Mouse (Mus musculus): ENCODE measurements around the gene Kcnk3. TPM values are rescaled to one million over a fixed set of nuclear protein-coding genes. Genes with fewer than 3 reads are reported as not detected.

The Kcnk3 gene
- polyA plus RNA-seq, 1 experiment, result 85.5 TPM

- WGBS, result 79% methylated on average over 3 of the region's 3 CpGs
- TF ChIP-seq CTCF (IDR thresholded peaks at IDR 0.05; ENCODE audit: insufficient read depth, low read length) (no peak), POLR2A (IDR thresholded peaks at IDR 0.05; ENCODE audit: borderline replicate concordance, extremely low read depth, low read depth, low read length) (no peak)
- H3K4me3 ChIP-seq (replicated peaks; ENCODE audit: extremely low read depth, low read depth, low read length), result no peak overlapping the region
- 0 out of 2 replicates have a peak, but pooled peaks cover 2% of the 10 kb centered on the region for H3K4me1 ChIP-seq (ENCODE audit: control insufficient read depth, insufficient read depth, low read length)
- DNase-seq, result no peak
These were observed 28.5 kb upstream of the Kcnk3 start for GRCm38 (mm10) chr5:30559421-30559820.

DNA sequence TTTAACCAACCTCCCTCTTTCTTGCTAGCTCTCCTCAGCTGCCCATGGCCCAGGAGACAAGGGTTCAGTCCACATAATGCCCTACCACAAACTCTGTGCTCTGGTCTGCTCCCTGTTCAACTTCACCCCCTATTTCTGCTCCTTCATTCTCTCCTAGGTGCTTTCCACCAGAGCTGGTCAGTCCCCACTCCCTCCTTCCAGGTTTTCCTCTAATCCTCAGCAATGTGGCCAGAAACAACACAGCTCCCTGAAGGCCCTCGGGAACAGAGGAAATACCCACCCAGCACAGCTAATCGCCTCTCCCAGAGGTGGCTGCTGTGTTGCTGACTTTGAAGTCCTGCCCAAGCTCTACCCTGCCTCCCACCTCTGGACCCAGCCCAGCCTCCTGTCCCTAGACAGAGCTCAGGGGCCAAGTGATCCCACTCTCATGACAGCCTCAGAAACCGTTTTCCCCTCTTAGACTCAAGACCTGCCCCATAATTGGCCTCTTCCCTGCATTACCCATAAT, 27.9 kb upstream of the Kcnk3 start:
- Histone ChIP-seq H3K4me1 (ENCODE audit: control insufficient read depth, insufficient read depth, low read length) (0 out of 2 replicates have a peak, but pooled peaks cover 2% of the 10 kb centered on the region), H3K4me3 (replicated peaks; ENCODE audit: extremely low read depth, low read depth, low read length) (no peak overlapping the region)
- 29% methylated on average over 3 of the region's 3 CpGs for WGBS
- TF ChIP-seq POLR2A (IDR thresholded peaks at IDR 0.05; ENCODE audit: borderline replicate concordance, extremely low read depth, low read depth, low read length) (no peak), CTCF (IDR thresholded peaks at IDR 0.05; ENCODE audit: insufficient read depth, low read length) (no peak)
- DNase-seq, result no peak

- H3K4me1 ChIP-seq (ENCODE audit: control insufficient read depth, insufficient read depth, low read length), result no peaks in the 10 kb centered on the region
- whole genome bisulfite sequencing, result 84% methylated on average over 1 of the region's 1 CpGs
- TF ChIP-seq CTCF (IDR thresholded peaks at IDR 0.05; ENCODE audit: insufficient read depth, low read length), result no peak
- no peak for TF ChIP-seq POLR2A (IDR thresholded peaks at IDR 0.05; ENCODE audit: borderline replicate concordance, extremely low read depth, low read depth, low read length)
- H3K4me3 ChIP-seq (replicated peaks; ENCODE audit: extremely low read depth, low read depth, low read length), result no peak overlapping the region
- DNase-seq, result no peak
These were observed 19.5 kb upstream of the Kcnk3 start for GRCm38 (mm10) chr5:30568479-30568878.

DNA sequence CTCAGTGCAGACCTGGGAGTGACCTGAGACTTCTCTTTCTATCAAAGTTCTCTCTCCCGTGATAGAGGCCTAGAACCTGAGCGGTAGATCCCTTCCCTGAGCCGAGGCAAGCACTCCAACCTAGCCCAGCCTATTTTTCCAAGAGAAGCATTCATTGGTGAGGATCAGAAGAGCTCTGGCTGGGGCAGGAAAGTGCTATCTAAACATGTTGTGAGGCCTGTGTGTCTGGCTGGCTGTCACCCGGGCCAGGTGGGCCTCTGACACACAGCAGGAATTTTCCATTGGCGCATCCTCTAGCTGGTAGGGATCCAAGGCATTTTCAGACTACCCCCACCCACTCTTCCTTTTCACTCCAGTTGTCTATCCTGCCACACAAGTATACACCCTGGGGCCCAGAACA, 16.1 kb upstream of the Kcnk3 start:
- Histone ChIP-seq H3K4me3 (replicated peaks; ENCODE audit: extremely low read depth, low read depth, low read length) (no peak overlapping the region), H3K4me1 (ENCODE audit: control insufficient read depth, insufficient read depth, low read length) (no peaks in the 10 kb centered on the region)
- no peak for TF ChIP-seq POLR2A (IDR thresholded peaks at IDR 0.05; ENCODE audit: borderline replicate concordance, extremely low read depth, low read depth, low read length)
- TF ChIP-seq CTCF (IDR thresholded peaks at IDR 0.05; ENCODE audit: insufficient read depth, low read length), result no peak
- WGBS, result 51% methylated on average over 5 of the region's 5 CpGs
- DNase-seq, result no peak

- 77% methylated on average over 8 of the region's 8 CpGs for WGBS
- no peak for TF ChIP-seq POLR2A (IDR thresholded peaks at IDR 0.05; ENCODE audit: borderline replicate concordance, extremely low read depth, low read depth, low read length)
- TF ChIP-seq CTCF (IDR thresholded peaks at IDR 0.05; ENCODE audit: insufficient read depth, low read length), result no peak
- DNase-seq, result no peak
These were observed 13.6 kb upstream of the Kcnk3 start for GRCm38 (mm10) chr5:30574367-30574766.

GRCm38 (mm10) chr5:30576233-30576632, 11.7 kb upstream of the Kcnk3 start:
- 75% methylated on average over 7 of the region's 7 CpGs for WGBS
- TF ChIP-seq POLR2A (IDR thresholded peaks at IDR 0.05; ENCODE audit: borderline replicate concordance, extremely low read depth, low read depth, low read length) (no peak), CTCF (IDR thresholded peaks at IDR 0.05; ENCODE audit: insufficient read depth, low read length) (no peak)
- no peaks in the 10 kb centered on the region for H3K4me1 ChIP-seq (ENCODE audit: control insufficient read depth, insufficient read depth, low read length)

More at GRCm38 (mm10) chr5:30574367-30574766, 13.6 kb upstream of the Kcnk3 start:
- Histone ChIP-seq H3K4me3 (replicated peaks; ENCODE audit: extremely low read depth, low read depth, low read length) (no peak overlapping the region), H3K4me1 (ENCODE audit: control insufficient read depth, insufficient read depth, low read length) (no peaks in the 10 kb centered on the region)

DNA sequence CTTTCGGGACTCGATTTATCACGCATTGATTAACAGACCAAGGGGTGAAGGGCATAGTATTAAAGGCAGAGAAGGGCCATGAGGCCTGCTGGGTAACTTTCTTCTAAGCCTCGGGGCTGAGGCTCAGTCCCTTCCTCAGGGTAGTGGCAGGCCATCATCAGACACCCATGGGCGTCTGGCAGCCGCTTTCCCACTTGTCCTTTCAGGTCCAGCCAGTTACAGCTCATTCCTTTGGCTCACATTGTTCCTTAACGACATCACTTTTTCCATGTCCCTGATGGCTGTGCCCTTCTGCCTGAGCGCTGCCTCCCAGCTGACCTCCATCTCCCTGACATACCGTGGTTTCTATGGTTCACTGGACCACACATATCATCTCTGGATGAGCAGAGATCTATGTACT, 10.7 kb upstream of the Kcnk3 start:
- no peak overlapping the region for H3K4me3 ChIP-seq (replicated peaks; ENCODE audit: extremely low read depth, low read depth, low read length)
- H3K4me1 ChIP-seq (ENCODE audit: control insufficient read depth, insufficient read depth, low read length), result no peaks in the 10 kb centered on the region
- no peak for DNase-seq
- no peak for TF ChIP-seq POLR2A (IDR thresholded peaks at IDR 0.05; ENCODE audit: borderline replicate concordance, extremely low read depth, low read depth, low read length)
- TF ChIP-seq CTCF (IDR thresholded peaks at IDR 0.05; ENCODE audit: insufficient read depth, low read length), result no peak
- 49% methylated on average over 9 of the region's 9 CpGs for WGBS

More at GRCm38 (mm10) chr5:30576233-30576632, 11.7 kb upstream of the Kcnk3 start:
- H3K4me3 ChIP-seq (replicated peaks; ENCODE audit: extremely low read depth, low read depth, low read length), result no peak overlapping the region
- no peak for DNase-seq

DNA sequence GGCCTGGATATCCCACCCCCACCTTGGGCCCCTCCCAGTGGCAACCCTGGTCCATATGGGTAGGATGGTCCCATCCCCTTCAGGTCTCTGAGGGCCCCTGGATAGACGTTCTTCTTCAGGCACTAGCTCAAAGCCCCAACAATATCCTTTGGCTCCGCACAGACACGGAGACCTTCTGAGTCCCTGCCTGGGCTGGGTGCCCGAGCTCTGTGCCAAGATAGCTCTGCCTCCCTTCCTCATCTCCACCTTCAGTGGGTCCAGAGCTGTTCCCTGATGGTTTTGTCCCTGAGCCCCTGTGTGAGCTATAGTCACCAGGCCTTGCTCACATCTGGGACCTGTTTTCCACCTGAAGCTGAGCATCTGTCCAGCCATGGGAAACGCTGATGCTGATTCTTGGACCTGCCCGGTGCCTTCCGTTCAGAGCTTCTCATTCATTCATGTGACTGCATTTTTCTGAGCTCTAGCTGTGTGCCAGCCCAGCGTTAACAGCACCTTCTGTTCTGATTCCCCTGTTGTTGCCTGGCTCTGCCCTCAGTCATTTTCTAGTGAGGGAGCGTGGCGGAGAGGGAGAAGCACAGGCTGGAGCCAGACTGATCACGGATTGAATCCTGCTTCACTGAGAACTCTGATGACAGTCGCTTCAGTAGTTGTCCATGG, 10.2 kb upstream of the Kcnk3 start:
- H3K4me1 ChIP-seq (ENCODE audit: control insufficient read depth, insufficient read depth, low read length), result no peaks in the 10 kb centered on the region
- no peak overlapping the region for H3K4me3 ChIP-seq (replicated peaks; ENCODE audit: extremely low read depth, low read depth, low read length)
- no peak for TF ChIP-seq POLR2A (IDR thresholded peaks at IDR 0.05; ENCODE audit: borderline replicate concordance, extremely low read depth, low read depth, low read length)
- no peak for TF ChIP-seq CTCF (IDR thresholded peaks at IDR 0.05; ENCODE audit: insufficient read depth, low read length)

GRCm38 (mm10) chr5:30578445-30579080, 9.4 kb upstream of the Kcnk3 start:
- WGBS, result 61% methylated on average over 6 of the region's 6 CpGs
- H3K4me3 ChIP-seq (replicated peaks; ENCODE audit: extremely low read depth, low read depth, low read length), result no peak overlapping the region
- TF ChIP-seq CTCF (IDR thresholded peaks at IDR 0.05; ENCODE audit: insufficient read depth, low read length), result no peak
- TF ChIP-seq POLR2A (IDR thresholded peaks at IDR 0.05; ENCODE audit: borderline replicate concordance, extremely low read depth, low read depth, low read length), result no peak
- H3K4me1 ChIP-seq (ENCODE audit: control insufficient read depth, insufficient read depth, low read length), result no peaks in the 10 kb centered on the region
- DNase-seq, result no peak

More for the DNA sequence above, 10.2 kb upstream of the Kcnk3 start:
- DNase-seq, result no peak
- 75% methylated on average over 12 of the region's 12 CpGs for WGBS

All from lung, adult 2 months (tissue).